Comparison of ENCODE assay signal across 29 mouse cellular contexts in genomic region chr11:61296556-61296955, GRCm38 (mm10). TPM values are rescaled to one million over a fixed set of nuclear protein-coding genes. Genes with fewer than 3 reads are reported as not detected.
"Had no signal": no experiment of that assay in that cellular context is flagged by ENCODE, and none has a peak within 500 bp of the region (broad histone marks: within the 10 kb centered on the region; RNA-seq: fewer than 3 reads in every experiment).

No protein-coding gene starts in this region.

- H3K4me3 ChIP-seq: layer of hippocampus, adult 2 months; limb, embryonic 10.5 days; limb, embryonic 13.5 days; liver, embryonic 12.5 days; liver, embryonic 15.5 days; lung, embryonic 15.5 days; midbrain, embryonic 13.5 days; myocyte; neural tube, embryonic 13.5 days; stomach, embryonic 15.5 days had no signal

- ATAC-seq: liver, embryonic 12.5 days; midbrain, embryonic 13.5 days; midbrain, embryonic 16.5 days had no signal

- H3K4me2 ChIP-seq: limb, embryonic 13.5 days; liver, embryonic 12.5 days; liver, embryonic 15.5 days; lung, embryonic 15.5 days; midbrain, embryonic 13.5 days; neural tube, embryonic 13.5 days; stomach, embryonic 15.5 days had no signal

- H3K36me3 ChIP-seq: limb, embryonic 10.5 days; limb, embryonic 13.5 days; liver, embryonic 12.5 days; liver, embryonic 15.5 days; lung, embryonic 15.5 days; midbrain, embryonic 13.5 days; neural tube, embryonic 13.5 days; stomach, embryonic 15.5 days had no signal

- H3K4me1 ChIP-seq: neural tube, embryonic 13.5 days had no signal

- DNase-seq: kidney, postnatal 25 days; layer of hippocampus, adult 9-11 months; liver; lung, adult 18-20 months; lung, postnatal 10 days; lung, postnatal 4 days; retina, postnatal 1 day; right cerebral cortex, postnatal 25 days; spleen, adult 18-20 months; thymus, postnatal 25 days had no signal

- H3K27ac ChIP-seq: kidney, postnatal 0 days; layer of hippocampus, adult 2 months; limb, embryonic 10.5 days; limb, embryonic 13.5 days; liver, embryonic 12.5 days; liver, embryonic 15.5 days; lung, embryonic 15.5 days; midbrain, embryonic 13.5 days; neural tube, embryonic 13.5 days; stomach, embryonic 15.5 days had no signal

- H3K9ac ChIP-seq: limb, embryonic 13.5 days; liver, embryonic 12.5 days; liver, embryonic 15.5 days; lung, embryonic 15.5 days; midbrain, embryonic 13.5 days; neural tube, embryonic 13.5 days; stomach, embryonic 15.5 days had no signal

- H3K27me3 ChIP-seq: limb, embryonic 13.5 days; liver, embryonic 12.5 days; liver, embryonic 15.5 days; lung, embryonic 15.5 days; midbrain, embryonic 13.5 days; neural tube, embryonic 13.5 days; stomach, embryonic 15.5 days had no signal

- H3K9me3 ChIP-seq: limb, embryonic 10.5 days; limb, embryonic 13.5 days; liver, embryonic 12.5 days; liver, embryonic 15.5 days; lung, embryonic 15.5 days; midbrain, embryonic 13.5 days; neural tube, embryonic 13.5 days; stomach, embryonic 15.5 days had no signal

RNA-seq across cellular contexts. Expression of gene Slc47a2, which starts 46.1 kb away (rescaled TPM):
- total RNA-seq: layer of hippocampus, adult 2 months; layer of hippocampus, postnatal 25 days; megakaryocyte progenitor cell, adult 5-6 weeks; megakaryocyte-erythroid progenitor cell, adult 5-6 weeks; monocyte, adult 5-6 weeks; neutrophil, adult 5-6 weeks had no signal
- polyA plus RNA-seq: kidney, embryonic 14.5 days; large intestine, adult 2 months; limb, embryonic 10.5 days; liver, embryonic 12.5 days; midbrain, embryonic 13.5 days; midbrain, embryonic 16.5 days; neural tube, embryonic 13.5 days; stomach, embryonic 15.5 days had no signal
